Mouse (Mus musculus) liver, adult 2 months (tissue): ENCODE measurements around the gene Setd5. TPM values are rescaled to one million over a fixed set of nuclear protein-coding genes. Genes with fewer than 3 reads are reported as not detected.

Source experiments
- DNase-seq: peaks from one replicate; pipeline ENCODE4 v3.0.0-alpha.2; 2011; ENCODE audit warnings: low read depth, low spot score; ENCODE audit errors: extremely low read depth
- H3K27ac ChIP-seq: fragments of 200-500 bp; replicated peaks from 2 replicates; pipeline ENCODE4 v1.5.1; 2012; ENCODE audit warnings: low read depth, mild to moderate bottlenecking, control low read depth, inconsistent platforms, low read length; ENCODE audit not compliant: insufficient read depth
- H3K27me3 ChIP-seq: fragments of 200-500 bp; 2 replicates; pipeline ENCODE4 v1.6.1; 2012; ENCODE audit warnings: mild to moderate bottlenecking, moderate library complexity, low read length, inconsistent platforms; ENCODE audit not compliant: control insufficient read depth, insufficient read depth
- H3K36me3 ChIP-seq: fragments of 200-500 bp; 2 replicates; pipeline ENCODE4 v1.6.1; 2012; ENCODE audit warnings: low read length, inconsistent platforms; ENCODE audit not compliant: control insufficient read depth, insufficient read depth
- H3K4me1 ChIP-seq: fragments of 200-500 bp; 2 replicates; pipeline ENCODE4 v1.6.1; 2011; ENCODE audit warnings: low read length; ENCODE audit not compliant: control insufficient read depth, insufficient read depth
- H3K4me3 ChIP-seq: fragments of 200-500 bp; 2 replicates; pipeline ENCODE4 v1.5.1; 2011; ENCODE audit warnings: low read depth, mild to moderate bottlenecking, control low read depth, low read length, moderate library complexity; ENCODE audit not compliant: insufficient read depth
- H3K79me2 ChIP-seq: fragments of 200-500 bp; 2 replicates; pipeline ENCODE4 v1.6.1; 2012; ENCODE audit warnings: inconsistent platforms, mild to moderate bottlenecking, low read length, moderate library complexity; ENCODE audit not compliant: control insufficient read depth, insufficient read depth
- H3K9ac ChIP-seq: fragments of 200-500 bp; 2 replicates; pipeline ENCODE4 v1.6.1; 2012; ENCODE audit warnings: low read depth, mild to moderate bottlenecking, control low read depth, inconsistent platforms, low read length
- CTCF ChIP-seq: fragments of 200-500 bp; IDR thresholded peaks from 2 replicates; pipeline ENCODE4 v1.5.1; 2011; ENCODE audit warnings: low read depth, low read length, control low read depth
- POLR2A ChIP-seq: fragments of 200-500 bp; IDR thresholded peaks from 2 replicates; pipeline ENCODE4 v1.6.1; 2011; ENCODE audit warnings: low read length, control low read depth; ENCODE audit not compliant: insufficient read depth; ENCODE audit errors: extremely low read depth
- WGBS: fragments of 180-500 bp; shearing (Covaris S2); methylation state at CpG from one replicate; pipeline ENCODE4 v1.1.7; 2018; 5-methylcytosine and 5-hydroxymethylcytosine counted together
- polyA plus RNA-seq: library from polyadenylated mRNA; depleted of rRNA; stranded (reverse); fragments of >200 nt; gene quantifications from 2 replicates; pipeline ENCODE4 v1.2.3, GENCODE M21; 2012
- total RNA-seq: library from RNA; depleted of rRNA; stranded (reverse); fragments of >200 nt; gene quantifications from 2 replicates; pipeline ENCODE4 v1.2.3, GENCODE M21; 2014

Gene Setd5
- total and polyA plus RNA-seq, 2 experiments = 11.8 to 28.1 TPM

GRCm38 (mm10) chr6:113084590-113084989, 7.4 kb downstream of the Setd5 start:
- 42% methylated on average over 4 of the region's 4 CpGs for WGBS

GRCm38 (mm10) chr6:113093206-113093605, 16.0 kb downstream of the Setd5 start:
- H3K4me1 ChIP-seq = peaks cover 4% of the 10 kb centered on the region; the same call in 1 of the 2 replicates
- H3K9ac ChIP-seq = no peak overlapping the region
- 33% methylated on average over 3 of the region's 3 CpGs for WGBS
- no peak for TF ChIP-seq POLR2A
- TF ChIP-seq CTCF = no peak
- no peaks in the 10 kb centered on the region for H3K27me3 ChIP-seq
- no peak overlapping the region for H3K4me3 ChIP-seq
- H3K27ac ChIP-seq = no peak overlapping the region
- no peak for DNase-seq
- peaks cover 12% of the 10 kb centered on the region; the same call in 1 of the 2 replicates for H3K79me2 ChIP-seq
- H3K36me3 ChIP-seq = no peaks in the 10 kb centered on the region

More at GRCm38 (mm10) chr6:113084590-113084989, 7.4 kb downstream of the Setd5 start:
- peaks cover 16% of the 10 kb centered on the region for H3K4me1 ChIP-seq
- no peak overlapping the region for H3K27ac ChIP-seq
- TF ChIP-seq CTCF (no peak), POLR2A (no peak)
- no peak for DNase-seq
- no peak overlapping the region for H3K9ac ChIP-seq
- no peaks in the 10 kb centered on the region for H3K27me3 ChIP-seq
- peaks cover 3% of the 10 kb centered on the region; the same call in 1 of the 2 replicates for H3K36me3 ChIP-seq
- no peak overlapping the region for H3K4me3 ChIP-seq
- H3K79me2 ChIP-seq = peaks cover 22% of the 10 kb centered on the region; the same call in 1 of the 2 replicates

GRCm38 (mm10) chr6:113095547-113095946, 18.4 kb downstream of the Setd5 start:
- H3K9ac ChIP-seq = no peak overlapping the region
- TF ChIP-seq POLR2A = no peak
- TF ChIP-seq CTCF = no peak
- no peak overlapping the region for H3K27ac ChIP-seq
- peaks cover 3% of the 10 kb centered on the region; the same call in 1 of the 2 replicates for H3K79me2 ChIP-seq
- 94% methylated on average over 1 of the region's 1 CpGs for WGBS
- no peak overlapping the region for H3K4me3 ChIP-seq
- H3K36me3 ChIP-seq = no peaks in the 10 kb centered on the region
- H3K27me3 ChIP-seq = no peaks in the 10 kb centered on the region
- H3K4me1 ChIP-seq = peaks cover 17% of the 10 kb centered on the region; the same call in 1 of the 2 replicates
- no peak for DNase-seq

GRCm38 (mm10) chr6:113097662-113098061, 20.5 kb downstream of the Setd5 start:
- whole genome bisulfite sequencing = 23% methylated on average over 5 of the region's 5 CpGs
- TF ChIP-seq CTCF (no peak), POLR2A (no peak)
- peaks cover 21% of the 10 kb centered on the region; the same call in 1 of the 2 replicates for H3K4me1 ChIP-seq
- DNase-seq = peak; percentile 43
- H3K4me3 ChIP-seq = no peak overlapping the region
- no peak overlapping the region for H3K9ac ChIP-seq
- peaks cover 2% of the 10 kb centered on the region; the same call in 1 of the 2 replicates for H3K79me2 ChIP-seq
- H3K27ac ChIP-seq = no peak overlapping the region
- no peaks in the 10 kb centered on the region for H3K36me3 ChIP-seq
- H3K27me3 ChIP-seq = no peaks in the 10 kb centered on the region

- H3K27me3 ChIP-seq = no peaks in the 10 kb centered on the region
- H3K4me1 ChIP-seq = peaks cover 21% of the 10 kb centered on the region; the same call in 1 of the 2 replicates
- peaks cover 1% of the 10 kb centered on the region; the same call in 1 of the 2 replicates for H3K36me3 ChIP-seq
- H3K4me3 ChIP-seq = no peak overlapping the region
- H3K79me2 ChIP-seq = peaks cover 9% of the 10 kb centered on the region; the same call in 1 of the 2 replicates
- no peak for TF ChIP-seq POLR2A
- no peak overlapping the region for H3K9ac ChIP-seq
- WGBS = 3% methylated on average over 5 of the region's 5 CpGs
- peak overlapping the region; percentile 50 for H3K27ac ChIP-seq
- DNase-seq = peak; percentile 98
Measured at GRCm38 (mm10) chr6:113099640-113100289, 22.6 kb downstream of the Setd5 start.

- 33% methylated on average over 4 of the region's 4 CpGs for WGBS
Measured at GRCm38 (mm10) chr6:113102541-113102940, 25.4 kb downstream of the Setd5 start.

More at GRCm38 (mm10) chr6:113102541-113102940, 25.4 kb downstream of the Setd5 start:
- Histone ChIP-seq H3K27ac (no peak overlapping the region), H3K36me3 (peaks cover 9% of the 10 kb centered on the region; the same call in 1 of the 2 replicates), H3K79me2 (peaks cover 16% of the 10 kb centered on the region; the same call in 1 of the 2 replicates), H3K27me3 (no peaks in the 10 kb centered on the region), H3K4me1 (peaks cover 21% of the 10 kb centered on the region; the same call in 1 of the 2 replicates), H3K9ac (no peak overlapping the region), H3K4me3 (no peak overlapping the region)
- no peak for TF ChIP-seq CTCF
- TF ChIP-seq POLR2A = no peak
- DNase-seq = peak; percentile 56
